Mouse (Mus musculus) granulocyte monocyte progenitor cell, adult 5-6 weeks (primary cell): Measurements from ENCODE around the gene Glrp1. TPM values are rescaled to one million over a fixed set of nuclear protein-coding genes. Genes with fewer than 3 reads are reported as not detected.

Experiments used
- ATAC-seq: replicated peaks from 2 replicates; pipeline ENCODE4 v1.8.0; 2016; ENCODE audit warnings: mild to moderate bottlenecking, moderate TSS enrichment, inconsistent platforms; ENCODE audit not compliant: poor library complexity, severe bottlenecking
- total RNA-seq, 2 experiments: library from RNA; stranded (forward) in 1 of 2; stranded (reverse) in 1 of 2; fragments of 200-712, 200-1000 nt in 1 of 2; fragments of >200 nt in 1 of 2; fragmentation: Nextera tagmentation in 1 of 2; gene quantifications; 2 replicates each; pipeline ENCODE4 v1.2.3; 2014 to 2017

Glrp1 gene
- total RNA-seq, 2 experiments from 2014 or later: 0.77 to 2.4 TPM

DNA sequence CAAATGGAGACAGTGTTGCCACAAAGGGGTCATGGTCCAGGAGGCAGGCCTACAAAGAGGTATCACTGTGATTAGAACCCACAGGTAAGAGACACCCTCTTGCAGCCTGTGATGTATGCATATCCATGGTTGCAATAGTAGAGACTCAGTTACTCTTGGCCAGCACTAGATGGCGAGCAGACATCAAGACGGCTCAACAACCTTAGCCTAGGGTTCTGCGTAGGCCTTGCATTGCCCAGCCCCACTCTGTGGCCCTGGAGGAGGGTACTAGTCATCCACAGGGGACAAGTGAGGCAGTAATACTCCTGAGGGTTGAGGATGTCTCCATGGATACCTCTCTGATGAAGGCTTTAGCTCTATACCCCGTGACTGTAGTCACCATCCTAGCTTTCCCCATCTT, 44.1 kb downstream of the Glrp1 start:
- peak; percentile 37; the same call in 1 of the 2 replicates for ATAC-seq

DNA sequence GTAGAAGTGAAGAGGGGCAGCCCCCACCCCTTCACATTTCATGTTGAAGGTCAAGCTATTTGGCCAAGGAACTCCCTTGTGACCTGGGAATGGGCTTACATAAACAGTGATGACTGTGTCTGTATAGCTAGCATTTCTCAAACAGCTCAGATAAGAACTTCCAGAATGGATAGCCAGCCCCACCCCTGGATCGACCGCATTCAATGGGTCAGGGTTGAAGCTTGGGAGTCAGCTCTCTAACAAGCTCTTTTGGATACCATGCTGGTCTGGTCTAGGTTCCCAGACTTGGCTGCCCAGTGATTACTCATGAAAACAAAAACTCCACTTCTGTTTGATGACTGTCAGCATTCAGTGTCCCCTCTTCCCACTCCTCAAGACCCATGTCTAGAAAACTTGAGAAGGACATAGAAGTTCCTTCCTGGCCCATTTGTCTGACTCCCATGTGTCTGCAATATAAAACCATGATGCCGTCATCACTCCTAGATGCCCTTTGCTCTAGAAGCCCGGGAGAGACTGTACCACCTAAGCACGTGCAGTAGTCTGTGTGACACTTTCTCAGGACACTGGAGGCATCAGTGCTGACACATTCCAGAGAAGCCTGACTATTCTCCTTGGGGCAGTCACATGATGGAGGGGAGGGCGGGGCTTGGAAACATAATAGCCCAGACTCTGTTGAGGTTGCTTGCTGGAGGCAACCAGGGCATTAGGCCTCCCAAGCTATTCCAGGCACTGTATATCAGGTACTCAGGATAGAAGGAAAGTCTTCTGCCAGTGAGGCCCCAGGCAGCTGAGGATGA, 45.6 kb downstream of the Glrp1 start:
- ATAC-seq: no peak

GRCm38 (mm10) chr1:88463241-88463640, 46.6 kb downstream of the Glrp1 start:
- ATAC-seq: no peak

GRCm38 (mm10) chr1:88462484-88462883, 47.4 kb downstream of the Glrp1 start:
- 0 out of 2 replicates have a peak, but pooled peaks have one; percentile 30 for ATAC-seq

- ATAC-seq: no peak
Observed at GRCm38 (mm10) chr1:88461096-88461495, 48.8 kb downstream of the Glrp1 start.

DNA sequence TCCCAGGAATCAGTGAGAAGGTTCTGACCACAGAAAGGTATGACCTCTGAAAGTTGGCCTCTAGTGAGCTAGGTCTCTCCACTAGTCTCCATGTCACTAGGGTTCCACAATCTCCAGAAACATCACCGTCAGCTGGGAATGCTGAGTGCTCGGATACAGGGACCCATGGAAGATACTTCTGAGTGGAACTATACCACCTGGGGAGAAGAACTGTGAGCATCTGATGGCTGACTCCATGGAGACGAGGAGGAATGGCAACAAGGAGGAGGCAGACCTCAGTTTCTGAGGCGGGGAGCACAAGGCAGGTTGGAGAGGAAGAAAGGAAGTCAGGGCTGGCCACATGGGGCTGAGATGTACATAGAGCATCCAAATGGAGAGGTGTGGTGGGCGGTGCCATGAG, 50.2 kb downstream of the Glrp1 start:
- no peak for ATAC-seq

- ATAC-seq: no peak
Observed at GRCm38 (mm10) chr1:88459196-88459595, 50.7 kb downstream of the Glrp1 start.

- ATAC-seq: peak; percentile 75
Observed at GRCm38 (mm10) chr1:88456451-88457072, 53.3 kb downstream of the Glrp1 start.

- ATAC-seq: no peak
Observed at GRCm38 (mm10) chr1:88455761-88456160, 54.1 kb downstream of the Glrp1 start.

DNA sequence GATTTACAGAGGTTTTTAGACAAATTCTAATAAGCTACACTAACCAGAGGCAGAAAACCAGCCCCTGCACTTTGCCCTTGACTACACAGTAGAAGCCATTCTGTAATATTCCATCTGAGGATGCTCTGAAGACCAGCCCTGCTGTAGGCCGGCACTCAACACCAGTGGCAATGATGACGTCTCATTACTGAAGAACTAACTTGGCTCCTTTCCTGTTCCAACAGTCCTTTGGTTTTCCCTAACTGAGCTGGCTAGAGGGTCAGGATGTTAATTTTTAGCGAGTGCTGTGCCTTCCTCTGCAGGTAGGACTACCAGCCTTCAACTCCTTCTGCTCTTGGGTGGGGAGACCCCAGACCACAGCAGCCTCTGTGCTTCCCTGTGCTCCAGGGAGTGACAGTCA, 55.2 kb downstream of the Glrp1 start:
- ATAC-seq: no peak

GRCm38 (mm10) chr1:88452198-88452597, 57.7 kb downstream of the Glrp1 start:
- ATAC-seq: no peak

DNA sequence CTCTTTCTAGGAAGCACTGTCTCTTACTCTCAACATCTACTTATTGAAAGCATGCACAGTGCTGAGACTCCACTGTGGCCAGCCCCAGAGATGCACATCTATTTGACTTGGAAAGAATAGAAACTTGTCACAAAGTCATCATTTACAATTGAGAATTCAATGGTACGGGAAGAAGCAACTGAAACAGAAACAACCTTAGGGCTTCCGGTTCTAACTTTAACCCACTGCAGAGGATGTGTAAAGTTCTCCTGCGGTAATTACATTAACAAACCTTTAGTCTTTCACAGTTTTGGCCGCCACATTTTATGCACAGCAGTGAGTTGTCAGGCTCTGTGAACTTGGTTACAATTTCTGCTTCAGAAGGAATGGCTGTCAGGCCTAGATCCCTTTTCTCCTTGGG, 59.2 kb downstream of the Glrp1 start:
- no peak for ATAC-seq

Other genes with a start within 250 kb of the Glrp1 start
- 116 and 136 TPM in 2 replicates for gene Hjurp, start 232.4 kb downstream of the Glrp1 start, total RNA-seq (2014; fragmentation: Nextera tagmentation)
- 142 and 147 TPM in 2 replicates for gene Hjurp, start 232.4 kb downstream of the Glrp1 start, total RNA-seq (2017)
- not detected in 2 replicates for gene Trpm8, start 232.4 kb downstream of the Glrp1 start, total RNA-seq (2014; fragmentation: Nextera tagmentation)
- gene Trpm8, start 232.4 kb downstream of the Glrp1 start, total RNA-seq (2017): not detected in 2 replicates
- not detected in 2 replicates for gene Spp2, start 103.1 kb downstream of the Glrp1 start, total RNA-seq (2014; fragmentation: Nextera tagmentation)
- gene Spp2, start 103.1 kb downstream of the Glrp1 start, total RNA-seq (2017): not detected in 2 replicates
- 3.6 TPM in 2 replicates for gene Arl4c, start 192.2 kb upstream of the Glrp1 start, total RNA-seq (2014; fragmentation: Nextera tagmentation)
- gene Arl4c, start 192.2 kb upstream of the Glrp1 start, total RNA-seq (2017): 3.7 and 4.5 TPM in 2 replicates